Mouse (Mus musculus) erythroblast, embryonic 14.5 days (primary cell): Measurements from ENCODE around the gene Tmc2.

Source experiments
- GATA1 ChIP-seq: IDR thresholded peaks from 2 replicates; pipeline ENCODE4 v1.6.1; 2012; ENCODE audit warnings: low read length, inconsistent platforms, mixed read lengths
- TAL1 ChIP-seq: IDR thresholded peaks from 3 replicates; pipeline ENCODE4 v1.6.1; 2012; ENCODE audit warnings: low read length, inconsistent platforms, mixed read lengths

- TF ChIP-seq TAL1 (no peak), GATA1 (no peak)
These were observed 85.2 kb downstream of the Tmc2 start for GRCm38 (mm10) chr2:130280224-130280623.
